Mouse (Mus musculus): ENCODE measurements around the gene Lsr. TPM values are rescaled to one million over a fixed set of nuclear protein-coding genes. Genes with fewer than 3 reads are reported as not detected.

Gene Lsr
- total and polyA plus RNA-seq, 2 experiments from 2014 or later: 23.9 to 30.3 TPM

DNA sequence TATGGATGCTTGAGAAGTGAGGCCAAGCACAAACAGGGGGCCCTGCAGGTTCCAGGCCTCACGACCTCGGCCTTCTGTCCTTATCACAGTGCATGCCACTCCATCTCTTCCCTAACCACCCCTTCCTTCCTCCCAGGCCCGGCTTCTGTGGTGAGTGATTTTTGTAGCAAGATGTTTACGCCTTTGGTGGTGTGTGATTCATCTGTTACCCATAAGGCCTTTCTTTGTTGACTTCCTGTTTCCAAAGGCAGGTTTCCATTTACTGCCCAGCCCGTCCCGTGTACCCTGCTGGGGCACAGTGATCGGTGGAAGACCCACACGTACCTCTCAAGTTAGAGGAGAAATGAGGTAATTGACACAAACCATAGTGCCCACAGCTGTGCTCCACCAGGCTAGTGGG, 29.4 kb upstream of the Lsr start:
- Histone ChIP-seq H3K27me3 (ENCODE audit: insufficient read depth, low read length) (no peaks in the 10 kb centered on the region), H3K4me3 (ENCODE audit: low read depth, low read length) (no peak overlapping the region), H3K27ac (ENCODE audit: low read depth, low read length) (no peak overlapping the region), H3K9ac (replicated peaks; ENCODE audit: low read length, poor library complexity, severe bottlenecking) (no peak overlapping the region), H3K36me3 (ENCODE audit: insufficient read depth, low read length) (no peaks in the 10 kb centered on the region), H3K4me2 (ENCODE audit: low read depth, low read length, poor library complexity, severe bottlenecking) (no peak overlapping the region), H3K9me3 (ENCODE audit: low read length) (no peaks in the 10 kb centered on the region), H3K4me1 (ENCODE audit: insufficient read depth, low read length) (no peaks in the 10 kb centered on the region)
- DNase-seq (ENCODE audit: low spot score): no peak
- WGBS: 83% methylated on average over 8 of the region's 8 CpGs
- TF ChIP-seq CTCF (IDR thresholded peaks at IDR 0.05): no peak
- no peak for ATAC-seq (ENCODE audit: low FRiP score)

DNA sequence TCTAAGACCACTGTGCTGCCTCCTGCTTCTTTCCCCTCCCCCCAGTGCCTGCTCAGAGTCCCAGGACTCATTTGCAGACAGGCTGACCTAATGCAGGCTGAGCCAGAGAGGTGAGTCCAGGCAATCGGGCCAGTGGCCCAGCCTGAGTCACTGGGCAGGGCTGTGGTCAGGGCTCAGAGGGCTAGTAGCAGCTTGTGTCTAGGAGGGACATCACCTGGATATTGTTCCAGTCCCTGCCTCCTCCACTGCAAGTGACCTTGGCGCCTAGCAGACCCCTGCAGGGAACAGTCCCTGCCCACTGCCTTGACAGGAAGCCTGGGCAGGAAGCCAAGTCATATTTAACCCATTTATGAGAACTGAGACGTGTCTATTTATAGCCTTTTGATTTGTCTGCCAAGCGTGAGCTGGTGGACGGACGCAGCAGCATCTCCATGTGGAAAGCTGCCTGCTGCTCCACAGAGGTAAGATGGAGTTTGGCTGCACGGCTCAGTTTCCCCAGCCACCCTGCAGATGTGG, 27.3 kb upstream of the Lsr start:
- H3K27ac ChIP-seq (ENCODE audit: low read depth, low read length): no peak overlapping the region
- no peak overlapping the region for H3K9ac ChIP-seq (replicated peaks; ENCODE audit: low read length, poor library complexity, severe bottlenecking)
- H3K27me3 ChIP-seq (ENCODE audit: insufficient read depth, low read length): no peaks in the 10 kb centered on the region
- H3K36me3 ChIP-seq (ENCODE audit: insufficient read depth, low read length): no peaks in the 10 kb centered on the region
- H3K4me2 ChIP-seq (ENCODE audit: low read depth, low read length, poor library complexity, severe bottlenecking): no peak overlapping the region
- DNase-seq (ENCODE audit: low spot score) (peak; percentile 71), ATAC-seq (ENCODE audit: low FRiP score) (0 out of 2 replicates have a peak, but pooled peaks have one; percentile 38)
- no peaks in the 10 kb centered on the region for H3K4me1 ChIP-seq (ENCODE audit: insufficient read depth, low read length)
- H3K9me3 ChIP-seq (ENCODE audit: low read length): no peaks in the 10 kb centered on the region
- TF ChIP-seq CTCF (IDR thresholded peaks at IDR 0.05): no peak
- H3K4me3 ChIP-seq (ENCODE audit: low read depth, low read length): no peak overlapping the region
- WGBS: 50% methylated on average over 7 of the region's 7 CpGs

DNA sequence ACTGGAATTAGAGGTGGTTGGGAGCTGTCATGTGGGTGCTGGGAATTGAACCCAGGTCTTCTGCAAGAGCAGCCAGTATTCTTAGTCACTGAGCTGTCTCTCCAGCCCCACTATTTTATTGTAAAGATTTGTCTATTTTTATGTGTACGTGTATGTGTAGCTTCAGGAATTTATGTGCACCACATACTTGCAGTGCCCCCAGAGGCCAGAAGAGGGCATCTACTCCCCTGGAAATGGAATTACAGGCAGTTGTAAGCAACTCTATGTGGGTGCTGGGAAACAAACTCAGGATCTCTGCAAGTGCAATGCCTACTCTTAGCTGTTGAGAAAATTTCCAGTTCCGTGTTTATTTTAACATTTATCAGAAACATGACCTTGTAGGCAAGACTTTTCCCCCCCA, 23.2 kb upstream of the Lsr start:
- peak; percentile 19 for TF ChIP-seq CTCF (IDR thresholded peaks at IDR 0.05)
- H3K4me2 ChIP-seq (ENCODE audit: low read depth, low read length, poor library complexity, severe bottlenecking): no peak overlapping the region
- no peaks in the 10 kb centered on the region for H3K9me3 ChIP-seq (ENCODE audit: low read length)
- WGBS: 99% methylated on average over 2 of the region's 2 CpGs
- H3K9ac ChIP-seq (replicated peaks; ENCODE audit: low read length, poor library complexity, severe bottlenecking): no peak overlapping the region
- H3K27me3 ChIP-seq (ENCODE audit: insufficient read depth, low read length): no peaks in the 10 kb centered on the region
- no peaks in the 10 kb centered on the region for H3K36me3 ChIP-seq (ENCODE audit: insufficient read depth, low read length)
- no peak for DNase-seq (ENCODE audit: low spot score)
- no peak overlapping the region for H3K27ac ChIP-seq (ENCODE audit: low read depth, low read length)
- ATAC-seq (ENCODE audit: low FRiP score): no peak
- no peaks in the 10 kb centered on the region for H3K4me1 ChIP-seq (ENCODE audit: insufficient read depth, low read length)
- H3K4me3 ChIP-seq (ENCODE audit: low read depth, low read length): no peak overlapping the region

DNA sequence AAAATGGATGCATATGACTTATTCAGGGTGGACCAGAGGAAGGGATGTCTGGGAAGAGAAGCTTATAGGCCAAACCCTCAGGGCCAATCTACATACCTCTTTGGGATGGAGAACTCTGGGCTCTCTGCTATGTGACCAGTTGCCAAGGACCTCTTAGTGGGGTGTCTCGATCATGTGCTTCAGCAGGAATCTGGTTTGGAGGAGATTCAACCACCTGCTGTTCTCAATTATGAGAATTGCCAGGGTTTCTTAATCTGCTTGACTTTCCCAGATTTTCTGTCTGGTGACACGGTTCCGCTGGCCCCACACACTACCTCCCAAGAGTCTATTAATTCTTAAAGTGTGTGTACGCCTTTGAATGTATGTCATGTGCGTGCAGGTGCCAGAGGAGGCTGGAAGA, 20.7 kb upstream of the Lsr start:
- no peaks in the 10 kb centered on the region for H3K27me3 ChIP-seq (ENCODE audit: insufficient read depth, low read length)
- no peaks in the 10 kb centered on the region for H3K36me3 ChIP-seq (ENCODE audit: insufficient read depth, low read length)
- no peak overlapping the region for H3K9ac ChIP-seq (replicated peaks; ENCODE audit: low read length, poor library complexity, severe bottlenecking)
- no peaks in the 10 kb centered on the region for H3K9me3 ChIP-seq (ENCODE audit: low read length)
- H3K27ac ChIP-seq (ENCODE audit: low read depth, low read length): no peak overlapping the region
- no peak overlapping the region for H3K4me2 ChIP-seq (ENCODE audit: low read depth, low read length, poor library complexity, severe bottlenecking)
- ATAC-seq (ENCODE audit: low FRiP score) (no peak), DNase-seq (ENCODE audit: low spot score) (peak; percentile 18)
- TF ChIP-seq CTCF (IDR thresholded peaks at IDR 0.05): no peak
- H3K4me1 ChIP-seq (ENCODE audit: insufficient read depth, low read length): no peaks in the 10 kb centered on the region
- H3K4me3 ChIP-seq (ENCODE audit: low read depth, low read length): no peak overlapping the region
- WGBS: 83% methylated on average over 5 of the region's 5 CpGs

DNA sequence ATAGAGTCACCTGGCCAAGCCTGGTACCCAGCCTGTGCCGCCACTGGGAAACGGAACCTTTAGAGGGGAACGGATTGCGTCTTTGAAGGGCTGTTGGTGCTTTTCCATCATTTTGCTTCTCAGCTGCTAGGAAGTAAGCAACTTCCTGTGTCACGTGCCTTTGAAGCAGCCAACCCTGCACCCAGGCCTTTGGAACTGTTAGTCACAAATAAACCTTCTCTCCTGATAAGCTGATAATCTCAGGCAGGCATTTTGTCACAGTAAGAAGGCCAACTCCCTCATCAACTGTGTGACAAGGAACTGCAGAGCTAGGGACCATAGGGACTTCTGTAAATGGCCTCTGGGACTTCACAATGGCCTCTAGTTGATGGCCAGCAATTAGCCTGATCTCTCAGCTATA, 18.9 kb upstream of the Lsr start:
- no peak overlapping the region for H3K4me2 ChIP-seq (ENCODE audit: low read depth, low read length, poor library complexity, severe bottlenecking)
- H3K4me1 ChIP-seq (ENCODE audit: insufficient read depth, low read length): no peaks in the 10 kb centered on the region
- H3K4me3 ChIP-seq (ENCODE audit: low read depth, low read length): no peak overlapping the region
- TF ChIP-seq CTCF (IDR thresholded peaks at IDR 0.05): no peak
- H3K27me3 ChIP-seq (ENCODE audit: insufficient read depth, low read length): no peaks in the 10 kb centered on the region
- WGBS: 79% methylated on average over 5 of the region's 5 CpGs
- ATAC-seq (ENCODE audit: low FRiP score) (no peak), DNase-seq (ENCODE audit: low spot score) (no peak)
- no peak overlapping the region for H3K9ac ChIP-seq (replicated peaks; ENCODE audit: low read length, poor library complexity, severe bottlenecking)
- no peak overlapping the region for H3K27ac ChIP-seq (ENCODE audit: low read depth, low read length)
- no peaks in the 10 kb centered on the region for H3K9me3 ChIP-seq (ENCODE audit: low read length)
- no peaks in the 10 kb centered on the region for H3K36me3 ChIP-seq (ENCODE audit: insufficient read depth, low read length)

DNA sequence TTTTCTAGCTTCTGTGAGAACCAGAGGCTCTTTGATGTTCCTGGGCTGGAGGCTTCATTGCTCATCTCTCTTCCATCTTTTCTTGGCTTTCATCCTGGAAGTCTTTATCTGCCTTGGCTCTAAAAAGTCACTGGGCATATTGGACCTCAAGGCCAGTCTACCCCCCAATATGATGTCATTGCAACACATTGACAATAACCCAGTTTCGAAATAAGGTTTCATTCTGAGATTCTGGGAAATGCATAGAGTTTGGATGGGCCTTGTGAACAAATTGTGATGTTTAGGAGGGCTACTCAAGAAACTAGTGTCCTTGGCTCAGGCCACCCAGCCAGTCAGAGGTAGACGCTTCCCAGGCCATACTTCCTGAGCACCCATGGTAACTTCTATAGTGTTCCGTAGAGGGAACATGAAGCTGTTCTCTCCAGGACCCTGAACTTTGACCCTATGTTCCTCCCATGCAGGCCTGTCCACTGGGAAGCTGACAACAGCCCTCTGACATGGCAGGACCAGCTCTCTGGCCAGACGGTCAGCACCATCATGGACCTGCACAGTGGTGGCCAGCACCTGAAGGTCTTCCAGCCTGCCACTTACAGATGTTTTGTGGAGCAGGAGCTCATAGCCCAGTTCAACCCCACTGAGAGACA, 15.4 kb upstream of the Lsr start:
- Histone ChIP-seq H3K4me3 (ENCODE audit: low read depth, low read length) (no peak overlapping the region), H3K9me3 (ENCODE audit: low read length) (no peaks in the 10 kb centered on the region), H3K4me2 (ENCODE audit: low read depth, low read length, poor library complexity, severe bottlenecking) (no peak overlapping the region), H3K27ac (ENCODE audit: low read depth, low read length) (no peak overlapping the region), H3K9ac (replicated peaks; ENCODE audit: low read length, poor library complexity, severe bottlenecking) (no peak overlapping the region), H3K36me3 (ENCODE audit: insufficient read depth, low read length) (no peaks in the 10 kb centered on the region), H3K27me3 (ENCODE audit: insufficient read depth, low read length) (no peaks in the 10 kb centered on the region), H3K4me1 (ENCODE audit: insufficient read depth, low read length) (no peaks in the 10 kb centered on the region)
- TF ChIP-seq CTCF (IDR thresholded peaks at IDR 0.05): no peak
- DNase-seq (ENCODE audit: low spot score): no peak
- 82% methylated on average over 4 of the region's 4 CpGs for WGBS
- ATAC-seq (ENCODE audit: low FRiP score): no peak
